Mouse (Mus musculus) forebrain, embryonic 12.5 days (tissue): ENCODE data around the gene Ccdc148. TPM values are rescaled to one million over a fixed set of nuclear protein-coding genes. Genes with fewer than 3 reads are reported as not detected.

Source experiments
- ATAC-seq: fragments of 200-750 bp; cut with Nextera tagmentation; 2 replicates; pipeline ENCODE4 v1.8.0; 2017; ENCODE audit warnings: moderate TSS enrichment; ENCODE audit not compliant: low FRiP score
- H3K27ac ChIP-seq: fragments of 300-500 bp; sonication (generic); 2 replicates; pipeline ENCODE4 v1.5.1; 2016; ENCODE audit warnings: mild to moderate bottlenecking
- H3K27me3 ChIP-seq: fragments of 300-500 bp; sonication (generic); 2 replicates; pipeline ENCODE4 v1.6.1; 2016; ENCODE audit warnings: mild to moderate bottlenecking
- H3K36me3 ChIP-seq: fragments of 300-500 bp; sonication (generic); replicated peaks from 2 replicates; pipeline ENCODE4 v1.6.1; 2016; ENCODE audit warnings: mild to moderate bottlenecking
- H3K4me1 ChIP-seq: fragments of 300-500 bp; sonication (generic); 2 replicates; pipeline ENCODE4 v1.6.1; 2016
- H3K4me2 ChIP-seq: fragments of 300-500 bp; sonication (generic); 2 replicates; pipeline ENCODE4 v1.6.1; 2016; ENCODE audit warnings: mild to moderate bottlenecking, moderate library complexity
- H3K4me3 ChIP-seq: fragments of 300-500 bp; sonication (generic); replicated peaks from 2 replicates; pipeline ENCODE4 v1.5.1; 2016; ENCODE audit warnings: mild to moderate bottlenecking
- H3K9ac ChIP-seq: fragments of 300-500 bp; sonication (generic); 2 replicates; pipeline ENCODE4 v1.6.1; 2016; ENCODE audit warnings: mild to moderate bottlenecking
- H3K9me3 ChIP-seq: fragments of 300-500 bp; sonication (generic); 2 replicates; pipeline ENCODE4 v1.6.1; 2016
- WGBS: fragments of 180-500 bp; shearing (Covaris S2); methylation state at CpG from one replicate; pipeline ENCODE4 v1.1.7; 2016; 5-methylcytosine and 5-hydroxymethylcytosine counted together
- polyA plus RNA-seq: library from polyadenylated mRNA; unstranded; fragments of >200 nt; fragmentation: Nextera tagmentation; extraction: Ambion mirVana; gene quantifications from 2 replicates; pipeline ENCODE4 v1.2.1, GENCODE M21; 2016

Ccdc148 gene
- polyA plus RNA-seq, 1 experiment from 2014 or later = 2.4 TPM

GRCm38 (mm10) chr2:59131044-59131443 is 29.4 kb downstream of the Ccdc148 start:
- Histone ChIP-seq H3K9ac (no peak overlapping the region), H3K4me3 (no peak overlapping the region), H3K27ac (no peak overlapping the region), H3K4me2 (no peak overlapping the region), H3K27me3 (no peaks in the 10 kb centered on the region), H3K4me1 (no peaks in the 10 kb centered on the region), H3K36me3 (no peaks in the 10 kb centered on the region), H3K9me3 (no peaks in the 10 kb centered on the region)
- 91% methylated on average over 8 of the region's 8 CpGs for WGBS
- ATAC-seq = no peak

- Histone ChIP-seq H3K4me1 (no peaks in the 10 kb centered on the region), H3K9me3 (no peaks in the 10 kb centered on the region), H3K27ac (no peak overlapping the region), H3K4me2 (no peak overlapping the region), H3K9ac (no peak overlapping the region), H3K4me3 (no peak overlapping the region), H3K36me3 (no peaks in the 10 kb centered on the region), H3K27me3 (no peaks in the 10 kb centered on the region)
- 90% methylated on average over 8 of the region's 8 CpGs for WGBS
- no peak for ATAC-seq
Observed at GRCm38 (mm10) chr2:59129821-59130220, 30.7 kb downstream of the Ccdc148 start.

- WGBS = 89% methylated on average over 7 of the region's 7 CpGs
- Histone ChIP-seq H3K4me1 (no peaks in the 10 kb centered on the region), H3K4me3 (no peak overlapping the region), H3K9me3 (no peaks in the 10 kb centered on the region), H3K36me3 (no peaks in the 10 kb centered on the region), H3K27ac (no peak overlapping the region), H3K27me3 (no peaks in the 10 kb centered on the region), H3K9ac (no peak overlapping the region), H3K4me2 (no peak overlapping the region)
- ATAC-seq = no peak
Observed at GRCm38 (mm10) chr2:59129023-59129422, 31.5 kb downstream of the Ccdc148 start.

GRCm38 (mm10) chr2:59055615-59056145 is 104.8 kb downstream of the Ccdc148 start:
- WGBS = 84% methylated on average over 5 of the region's 5 CpGs
- H3K4me3 ChIP-seq = no peak overlapping the region
- no peaks in the 10 kb centered on the region; the same call in 1 of the 2 replicates for H3K4me1 ChIP-seq
- no peak overlapping the region for H3K4me2 ChIP-seq
- H3K9me3 ChIP-seq = no peaks in the 10 kb centered on the region
- no peaks in the 10 kb centered on the region for H3K36me3 ChIP-seq
- no peak for ATAC-seq
- H3K9ac ChIP-seq = no peak overlapping the region
- H3K27ac ChIP-seq = no peak overlapping the region
- H3K27me3 ChIP-seq = no peaks in the 10 kb centered on the region

- 54% methylated on average over 5 of the region's 5 CpGs for WGBS
- Histone ChIP-seq H3K9me3 (no peaks in the 10 kb centered on the region), H3K4me1 (peaks cover 3% of the 10 kb centered on the region; the same call in 1 of the 2 replicates), H3K4me2 (no peak overlapping the region), H3K4me3 (no peak overlapping the region), H3K9ac (no peak overlapping the region), H3K27me3 (no peaks in the 10 kb centered on the region), H3K36me3 (no peaks in the 10 kb centered on the region), H3K27ac (no peak overlapping the region)
- ATAC-seq = no peak
Observed at GRCm38 (mm10) chr2:59054339-59054738, 106.1 kb downstream of the Ccdc148 start.

GRCm38 (mm10) chr2:59053461-59054039 is 106.9 kb downstream of the Ccdc148 start:
- no peak overlapping the region for H3K27ac ChIP-seq
- H3K27me3 ChIP-seq = no peaks in the 10 kb centered on the region
- peaks cover 9% of the 10 kb centered on the region for H3K4me1 ChIP-seq
- H3K4me3 ChIP-seq = no peak overlapping the region
- H3K9ac ChIP-seq = no peak overlapping the region
- WGBS = 60% methylated on average over 7 of the region's 7 CpGs
- ATAC-seq = no peak
- no peaks in the 10 kb centered on the region for H3K9me3 ChIP-seq
- no peaks in the 10 kb centered on the region for H3K36me3 ChIP-seq
- no peak overlapping the region for H3K4me2 ChIP-seq

- H3K27me3 ChIP-seq = no peaks in the 10 kb centered on the region
- H3K9ac ChIP-seq = no peak overlapping the region
- H3K36me3 ChIP-seq = no peaks in the 10 kb centered on the region
- no peak overlapping the region for H3K27ac ChIP-seq
- no peak overlapping the region for H3K4me2 ChIP-seq
- H3K4me3 ChIP-seq = no peak overlapping the region
- H3K9me3 ChIP-seq = no peaks in the 10 kb centered on the region
- 0 out of 2 replicates have a peak, but pooled peaks have one; percentile 54 for ATAC-seq
- H3K4me1 ChIP-seq = peaks cover 9% of the 10 kb centered on the region
- WGBS = 73% methylated on average over 8 of the region's 8 CpGs
Observed at GRCm38 (mm10) chr2:59050245-59050824, 110.1 kb downstream of the Ccdc148 start.

GRCm38 (mm10) chr2:59049686-59050085 is 110.8 kb downstream of the Ccdc148 start:
- no peak overlapping the region for H3K4me2 ChIP-seq
- 39% methylated on average over 4 of the region's 4 CpGs for WGBS
- H3K36me3 ChIP-seq = no peaks in the 10 kb centered on the region
- H3K27me3 ChIP-seq = no peaks in the 10 kb centered on the region
- H3K4me1 ChIP-seq = peaks cover 9% of the 10 kb centered on the region
- no peaks in the 10 kb centered on the region for H3K9me3 ChIP-seq
- H3K27ac ChIP-seq = no peak overlapping the region
- no peak overlapping the region for H3K9ac ChIP-seq
- ATAC-seq = no peak
- no peak overlapping the region for H3K4me3 ChIP-seq

GRCm38 (mm10) chr2:59048775-59049451 is 111.6 kb downstream of the Ccdc148 start:
- Histone ChIP-seq H3K9me3 (no peaks in the 10 kb centered on the region), H3K36me3 (no peaks in the 10 kb centered on the region), H3K27me3 (no peaks in the 10 kb centered on the region), H3K4me1 (peaks cover 9% of the 10 kb centered on the region), H3K4me3 (no peak overlapping the region), H3K27ac (no peak overlapping the region), H3K4me2 (no peak overlapping the region), H3K9ac (no peak overlapping the region)
- 52% methylated on average over 6 of the region's 6 CpGs for WGBS
- ATAC-seq = no peak

- H3K4me1 ChIP-seq = no peaks in the 10 kb centered on the region
- 78% methylated on average over 22 of the region's 22 CpGs for WGBS
- no peak overlapping the region for H3K4me3 ChIP-seq
- no peaks in the 10 kb centered on the region for H3K36me3 ChIP-seq
- H3K4me2 ChIP-seq = no peak overlapping the region
- ATAC-seq = no peak
- no peak overlapping the region for H3K27ac ChIP-seq
- H3K27me3 ChIP-seq = no peaks in the 10 kb centered on the region
- H3K9ac ChIP-seq = no peak overlapping the region
- no peaks in the 10 kb centered on the region for H3K9me3 ChIP-seq
Observed at GRCm38 (mm10) chr2:59043313-59044032, 117.0 kb downstream of the Ccdc148 start.

GRCm38 (mm10) chr2:59042616-59043015 is 117.9 kb downstream of the Ccdc148 start:
- Histone ChIP-seq H3K4me3 (no peak overlapping the region), H3K36me3 (no peaks in the 10 kb centered on the region), H3K4me1 (no peaks in the 10 kb centered on the region), H3K27ac (no peak overlapping the region), H3K4me2 (no peak overlapping the region), H3K9ac (no peak overlapping the region), H3K27me3 (no peaks in the 10 kb centered on the region), H3K9me3 (no peaks in the 10 kb centered on the region)
- WGBS = 66% methylated on average over 13 of the region's 13 CpGs
- ATAC-seq = no peak

GRCm38 (mm10) chr2:59036433-59036832 is 124.0 kb downstream of the Ccdc148 start:
- H3K4me2 ChIP-seq = no peak overlapping the region

More at GRCm38 (mm10) chr2:59036433-59036832, 124.0 kb downstream of the Ccdc148 start:
- no peaks in the 10 kb centered on the region for H3K9me3 ChIP-seq
- no peak overlapping the region for H3K9ac ChIP-seq
- no peak overlapping the region for H3K27ac ChIP-seq
- H3K36me3 ChIP-seq = no peaks in the 10 kb centered on the region
- 75% methylated on average over 6 of the region's 6 CpGs for WGBS
- H3K4me3 ChIP-seq = no peak overlapping the region
- ATAC-seq = 0 out of 2 replicates have a peak, but pooled peaks have one; percentile 14
- no peaks in the 10 kb centered on the region for H3K4me1 ChIP-seq
- H3K27me3 ChIP-seq = no peaks in the 10 kb centered on the region
